Mouse (Mus musculus) adrenal gland, adult (tissue): Measurements from ENCODE around the gene Esr2.
"Not testable (repeated sequence)": the region's sequence is repeated elsewhere in the genome, so short reads cannot be mapped to it uniquely, and the experiment has no call there.

Source experiments
- DNase-seq, 2 experiments: peaks; one replicate each; pipeline ENCODE4 v3.0.0; 2022 to 2023; ENCODE audit warnings: low spot score in 1 of 2; ENCODE audit not compliant: inconsistent age in 2 of 2

The Esr2 gene

DNA sequence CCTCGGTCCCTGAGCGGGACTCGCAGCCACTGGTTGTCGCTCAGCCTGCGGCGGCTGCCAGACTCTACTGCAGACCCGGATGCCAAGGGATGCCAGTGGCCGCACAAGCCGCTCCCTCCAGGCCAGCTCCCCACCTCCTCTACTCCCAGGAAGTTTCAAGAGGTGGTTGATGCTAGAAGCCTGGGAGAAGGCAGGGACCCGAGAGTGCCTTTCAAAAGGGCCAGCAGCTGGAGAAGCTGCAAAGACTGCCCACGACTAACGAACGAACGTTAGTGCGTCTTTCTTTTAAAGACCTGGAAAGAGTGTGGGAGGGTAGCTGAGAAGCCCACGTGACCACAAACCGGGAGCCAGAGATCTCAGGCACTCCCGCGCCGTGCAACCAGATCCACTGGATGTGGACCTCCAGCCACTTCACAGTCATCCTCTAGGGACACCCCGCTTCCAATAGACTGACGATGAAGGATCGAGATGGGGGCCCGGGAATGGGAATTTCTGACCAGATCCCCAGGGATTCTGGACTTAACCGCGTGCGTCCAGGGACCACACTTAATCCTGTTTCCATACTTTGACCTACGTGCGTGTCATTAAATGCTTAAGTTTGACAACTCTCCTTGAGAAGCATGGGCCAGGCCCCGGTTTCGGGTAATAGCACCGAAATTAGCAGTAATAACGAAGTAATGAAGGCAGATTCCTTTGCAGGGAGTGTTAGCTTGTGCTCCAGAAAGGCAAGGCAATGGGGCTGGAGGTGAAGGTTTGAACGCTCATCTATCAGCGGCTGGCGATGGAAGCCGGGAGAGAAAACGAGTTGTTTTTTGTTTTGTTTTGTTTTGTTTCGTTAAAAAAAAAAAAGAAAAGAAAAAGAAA is at the start of gene Esr2:
Esr2 (minus strand) TSS at position 260 of the 864 bp plus-strand sequence.
- DNase-seq, result peak; percentile 13 to 58

DNA sequence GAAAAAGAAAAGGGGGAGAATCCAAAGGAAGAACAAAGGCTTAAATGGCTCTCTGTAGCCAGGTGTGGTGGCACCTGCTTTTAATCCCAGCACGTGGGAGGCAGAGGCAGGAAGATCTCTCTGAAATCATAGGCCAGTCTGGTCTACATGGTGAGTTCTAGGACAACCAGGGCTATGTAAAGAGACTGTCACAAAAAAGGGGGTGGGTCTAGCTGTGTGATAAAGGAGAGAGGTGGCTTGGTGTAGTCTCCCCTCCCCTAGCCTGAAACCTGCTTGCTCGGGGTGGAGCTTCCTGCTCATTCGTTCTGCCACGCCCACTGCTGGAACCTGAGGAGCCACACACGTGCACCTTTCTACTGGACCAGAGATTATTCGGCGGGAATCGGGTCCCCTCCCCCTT is 45.0 kb upstream of the Esr2 start:
- DNase-seq, result not testable (repeated sequence)

DNA sequence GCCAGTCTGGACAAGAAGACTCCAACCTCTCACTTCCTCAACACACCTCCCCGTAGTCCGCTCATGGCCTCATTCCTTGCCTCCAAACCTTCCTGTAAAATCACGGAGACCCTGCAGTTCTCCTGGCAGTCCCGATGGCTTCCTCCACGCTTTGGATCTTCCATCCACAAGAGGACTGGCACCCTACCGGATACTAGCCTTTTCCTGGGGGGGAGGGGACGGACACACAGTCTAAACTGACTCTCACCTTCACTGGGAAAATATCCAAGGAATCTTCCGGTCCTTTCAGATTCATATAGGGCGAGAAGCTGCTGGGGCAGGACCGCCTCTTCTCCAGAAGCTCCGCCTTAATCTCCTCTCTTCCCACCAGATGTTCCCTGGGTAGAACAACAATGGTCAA is 39.7 kb upstream of the Esr2 start:
- DNase-seq, result no peak

GRCm38 (mm10) chr12:76215121-76215520 is 38.1 kb upstream of the Esr2 start:
- no peak for DNase-seq

DNA sequence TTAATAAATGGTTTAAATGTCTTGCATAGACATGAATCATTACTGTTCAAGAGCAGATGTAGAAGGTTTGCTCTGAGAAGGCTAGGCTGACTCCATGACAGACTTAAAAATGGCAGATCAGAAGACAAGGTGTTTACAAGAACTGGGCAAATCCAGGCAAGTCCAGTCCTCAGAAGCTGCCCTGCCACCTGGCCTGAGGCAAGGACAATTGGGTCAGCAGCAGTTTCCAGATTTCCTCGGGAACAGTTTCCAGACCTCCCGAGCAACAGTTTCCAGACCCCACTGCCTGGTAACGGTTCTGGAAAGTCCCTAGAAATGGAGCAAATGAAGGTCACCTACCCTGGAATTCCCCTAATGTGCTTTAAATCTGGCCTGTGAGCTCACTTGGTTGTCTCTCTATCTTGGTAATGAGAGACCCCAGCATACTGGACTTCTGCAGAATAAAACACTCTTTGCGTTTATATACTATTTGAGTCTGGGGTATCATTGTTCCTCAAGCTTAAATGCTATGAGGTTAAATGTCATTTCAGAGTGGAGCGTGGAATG is 32.4 kb upstream of the Esr2 start:
- DNase-seq, result no peak

DNA sequence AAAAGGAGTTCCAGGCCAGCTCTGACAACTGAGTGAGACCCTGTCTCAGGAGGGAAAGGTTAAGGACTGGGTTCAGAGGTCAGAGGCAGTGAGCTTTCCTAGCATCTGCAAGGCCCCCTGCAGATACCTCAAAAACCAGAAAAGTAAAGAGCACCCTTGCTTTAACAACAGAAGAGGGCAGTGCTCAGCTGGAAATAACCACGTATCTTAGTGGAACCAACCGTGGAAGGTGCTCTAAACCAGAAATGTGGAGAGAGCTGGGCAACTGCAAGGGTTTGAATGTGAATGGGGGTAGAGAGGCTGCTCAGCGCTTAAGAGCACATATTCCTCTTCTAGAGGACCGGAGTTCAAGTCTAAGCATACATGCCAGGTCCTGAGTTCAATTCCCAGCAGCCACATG is 23.3 kb upstream of the Esr2 start:
- DNase-seq, result no peak

GRCm38 (mm10) chr12:76197071-76197470 is 20.0 kb upstream of the Esr2 start:
- DNase-seq, result peak; percentile 10 to 24

GRCm38 (mm10) chr12:76196709-76197054 is 19.6 kb upstream of the Esr2 start:
- DNase-seq, result peak; percentile 77 to 94

DNA sequence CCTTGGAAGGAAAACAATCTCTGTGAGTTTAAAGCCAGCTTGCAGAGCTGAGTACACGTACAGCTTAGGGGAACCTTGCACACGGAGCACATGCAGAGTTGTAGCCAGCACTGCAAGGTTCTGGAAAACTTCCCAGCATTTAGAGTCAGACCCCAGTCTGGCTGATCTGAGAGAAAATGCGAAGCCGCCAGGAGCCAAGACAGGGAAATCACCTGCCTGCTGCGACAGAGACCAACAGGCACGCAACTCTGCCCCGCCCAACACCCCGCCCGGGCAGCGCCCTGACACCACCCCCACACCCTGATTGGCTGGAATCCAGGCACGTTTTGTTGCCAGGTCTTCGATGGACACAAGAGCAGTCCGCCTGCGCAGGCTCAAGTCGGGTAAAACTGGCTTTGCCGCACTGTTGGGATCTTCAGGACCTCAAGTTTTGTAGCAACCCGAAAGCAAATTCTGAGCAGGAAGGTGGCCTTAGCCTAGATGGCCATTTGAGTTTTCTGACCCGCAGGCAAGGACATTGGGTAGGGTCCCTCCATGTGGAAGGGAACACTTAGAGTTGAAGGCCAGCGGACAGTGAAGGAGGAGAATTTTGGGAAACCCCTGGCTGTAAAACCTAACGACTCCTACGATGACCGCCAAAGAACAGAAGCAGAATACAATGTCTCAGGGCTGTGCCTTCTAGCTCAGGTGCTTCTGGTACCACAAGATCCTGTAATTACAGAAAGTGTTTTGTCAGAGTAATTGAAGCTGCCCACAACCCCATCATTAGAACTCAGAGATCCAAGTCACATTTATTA is 19.1 kb upstream of the Esr2 start:
- peak; percentile 91 to 97 for DNase-seq

DNA sequence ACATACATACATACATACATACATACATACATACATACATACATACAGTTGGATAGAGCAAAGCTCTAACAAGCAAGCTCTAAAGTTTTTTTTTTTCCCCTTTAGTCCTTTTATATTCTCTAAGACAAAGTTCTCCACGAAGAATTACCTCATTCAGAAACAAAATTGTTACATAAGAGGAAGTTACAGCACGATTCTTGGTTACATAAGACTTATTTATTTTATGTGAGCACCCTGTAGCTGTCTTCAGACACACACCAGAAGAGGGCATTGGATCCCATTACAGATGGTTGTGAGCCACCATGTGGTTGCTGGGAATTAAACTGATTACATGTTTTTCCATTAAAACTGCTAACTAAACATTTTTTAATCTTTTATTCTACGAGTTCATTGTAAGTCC is 17.5 kb upstream of the Esr2 start:
- peak in 1 of 2 experiments; percentile 43 for DNase-seq

DNA sequence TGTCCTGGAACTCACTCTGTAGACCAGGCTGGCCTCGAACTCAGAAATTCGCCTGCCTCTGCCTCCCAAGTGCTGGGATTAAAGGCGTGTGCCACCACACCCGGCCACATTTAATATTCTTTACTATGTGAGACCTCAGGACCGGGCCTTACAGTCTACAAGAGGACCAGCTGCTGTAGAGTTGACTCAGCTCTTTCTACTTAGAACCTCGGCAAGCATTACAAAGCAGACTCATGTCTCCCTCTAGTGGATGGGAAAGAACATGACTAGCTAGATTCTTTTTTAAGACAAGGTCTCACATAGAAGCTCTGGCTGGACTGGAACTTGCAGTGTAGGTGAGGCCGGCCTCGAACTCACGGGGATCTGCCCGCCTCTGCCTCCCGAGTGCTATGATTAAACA is 13.9 kb upstream of the Esr2 start:
- DNase-seq, result peak; percentile 17 to 79

- DNase-seq, result peak in 1 of 2 experiments; percentile 45
These were observed 10.8 kb upstream of the Esr2 start for GRCm38 (mm10) chr12:76187849-76188248.

- DNase-seq, result no peak
These were observed 9.4 kb upstream of the Esr2 start for GRCm38 (mm10) chr12:76186473-76186872.

DNA sequence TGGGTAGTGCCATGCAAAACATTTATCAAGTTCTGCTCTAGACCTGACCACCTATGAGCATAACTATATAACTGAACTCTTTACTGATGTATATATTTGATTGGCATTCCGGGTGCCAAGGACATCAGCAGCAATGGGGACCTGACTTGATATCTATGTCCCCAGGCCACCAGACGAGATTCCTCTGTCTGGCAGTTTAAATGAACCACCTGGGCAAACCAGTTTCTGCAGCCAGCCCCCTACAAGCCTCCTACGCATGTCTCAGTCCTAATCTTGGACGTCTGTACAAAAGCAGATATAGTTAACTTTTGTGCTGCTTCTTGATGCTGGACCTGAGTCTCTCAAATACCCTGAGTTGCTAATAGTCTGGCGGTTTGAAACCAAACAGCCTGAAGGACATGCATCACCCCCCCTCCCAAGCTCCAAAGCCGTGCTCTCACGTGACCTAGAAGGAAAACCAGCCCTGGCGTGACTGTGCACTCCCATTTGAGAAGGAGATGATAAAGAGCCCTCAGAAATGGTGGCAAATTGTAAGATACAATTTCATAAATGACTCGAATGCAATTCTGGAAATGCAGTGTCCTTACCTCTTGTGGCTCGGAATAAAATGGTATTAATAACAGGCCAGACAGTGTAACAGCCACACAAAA is 8.2 kb upstream of the Esr2 start:
- no peak for DNase-seq

- DNase-seq, result no peak
These were observed 7.2 kb upstream of the Esr2 start for GRCm38 (mm10) chr12:76184271-76184670.

DNA sequence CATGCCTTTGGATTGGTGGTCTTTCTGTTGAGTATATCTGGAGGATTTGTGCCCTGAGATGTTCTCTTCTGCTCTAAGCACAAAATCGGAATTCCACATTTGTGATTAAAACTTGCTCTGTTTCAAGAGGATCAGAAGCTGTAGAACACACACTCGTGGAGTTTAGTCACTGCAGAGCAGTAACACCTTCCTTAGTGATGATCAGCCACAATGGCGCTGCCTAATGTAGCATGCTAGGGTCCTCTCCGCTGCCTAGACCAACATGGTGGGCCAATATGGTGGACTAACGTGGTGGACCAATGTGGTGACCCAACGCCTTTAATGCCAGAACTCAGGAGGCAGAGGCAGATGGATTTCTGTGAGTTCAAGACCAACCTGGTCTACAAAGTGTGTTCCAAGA is 5.8 kb upstream of the Esr2 start:
- DNase-seq, result no peak

- DNase-seq, result no peak
These were observed 4.4 kb upstream of the Esr2 start for GRCm38 (mm10) chr12:76181471-76181870.

DNA sequence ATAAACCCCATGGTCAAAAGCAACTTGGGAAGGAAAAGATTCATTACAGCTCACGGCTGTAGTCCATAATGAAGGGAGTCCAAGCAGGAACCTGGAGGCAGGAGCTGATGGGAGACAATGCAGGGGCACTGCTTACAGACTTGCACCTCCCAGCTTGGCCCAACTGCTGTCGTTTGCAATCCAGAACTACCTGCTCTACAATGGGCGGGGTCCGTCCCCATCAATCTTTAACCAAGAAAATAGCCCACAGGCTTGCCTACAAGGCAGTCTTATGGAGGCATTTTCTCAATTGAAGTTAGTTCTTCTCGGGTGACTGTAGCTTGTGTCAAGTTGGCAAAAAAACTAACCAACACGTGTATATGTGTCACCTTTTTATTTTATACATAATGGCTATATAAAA is 3.4 kb upstream of the Esr2 start:
- DNase-seq, result no peak

GRCm38 (mm10) chr12:76179527-76179926 is 2.5 kb upstream of the Esr2 start:
- no peak for DNase-seq

- DNase-seq, result no peak
These were observed 2.0 kb upstream of the Esr2 start for GRCm38 (mm10) chr12:76179051-76179450.

DNA sequence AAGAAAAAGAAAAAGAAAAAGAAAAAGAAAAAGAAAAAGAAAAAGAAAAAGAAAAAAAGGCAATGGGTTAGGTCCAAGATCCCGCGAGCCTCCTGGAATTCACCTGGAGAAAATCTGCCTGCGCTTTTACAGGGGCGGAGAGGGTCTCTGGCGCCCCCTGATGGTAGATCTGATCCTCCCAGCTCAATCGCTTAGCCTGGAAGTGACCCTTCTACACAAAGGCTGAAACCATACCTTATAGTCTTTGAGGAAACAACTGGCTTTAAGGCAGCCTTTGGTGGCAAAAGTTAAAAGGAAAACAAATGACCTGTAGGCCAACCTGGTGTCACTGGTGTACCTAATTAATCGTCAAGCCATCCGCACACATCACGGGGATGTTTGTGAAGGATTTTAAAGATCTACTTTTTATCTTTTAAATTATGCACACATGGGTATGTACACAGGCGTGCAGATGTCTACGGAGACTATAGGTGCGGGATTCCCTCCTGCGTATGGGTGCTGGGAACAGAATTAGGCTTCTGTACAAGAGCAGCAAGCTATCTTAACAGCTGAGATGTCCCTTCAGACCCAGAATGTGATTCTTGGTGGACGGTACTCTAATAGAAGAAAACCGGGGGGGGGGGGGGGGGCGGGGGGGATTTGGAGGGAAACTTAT is 932 bp upstream of the Esr2 start:
- DNase-seq, result peak; percentile 59 to 83
